Mouse (Mus musculus): Measurements from ENCODE around the gene Rbm44.
A peak's percentile ranks its signal among the peaks of the same experiment; 100 is the strongest.

The Rbm44 gene

DNA sequence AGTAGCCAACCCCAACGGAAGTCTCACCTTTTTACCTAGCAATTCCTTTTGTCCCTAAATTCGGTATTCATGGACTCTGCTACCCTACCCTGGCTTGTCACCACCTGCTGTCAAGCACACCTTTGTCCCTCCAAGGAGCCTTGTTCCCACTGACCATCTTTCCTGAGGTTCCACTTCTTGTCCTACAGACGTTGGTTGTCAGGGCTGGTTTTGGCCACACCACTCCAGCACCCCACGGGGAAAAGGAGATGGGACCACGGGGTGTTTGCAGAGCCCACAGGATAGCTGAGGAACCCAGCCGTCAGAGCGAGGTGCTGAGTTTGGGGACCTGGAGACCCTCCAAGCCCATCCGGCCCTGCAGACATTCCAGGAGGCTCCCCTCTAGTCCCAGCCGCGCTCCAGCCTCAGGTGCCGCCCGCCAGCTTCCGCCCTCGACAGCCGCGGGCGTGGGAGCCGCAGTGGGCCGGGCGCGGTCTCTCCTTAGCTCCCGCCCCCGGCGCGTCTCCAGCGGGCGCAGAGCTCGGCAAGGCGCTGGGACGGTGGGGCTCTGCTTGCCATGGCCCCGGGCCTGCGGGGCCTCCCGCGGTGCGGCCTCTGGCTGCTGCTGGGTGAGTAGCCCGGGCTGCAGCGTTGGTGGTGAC, 34.8 kb downstream of the Rbm44 start, which contains the start of gene Ramp1:
Ramp1 (plus strand) TSS at position 290 of the 641 bp plus-strand sequence.
- DNase-seq, result peak; percentile 75

DNA sequence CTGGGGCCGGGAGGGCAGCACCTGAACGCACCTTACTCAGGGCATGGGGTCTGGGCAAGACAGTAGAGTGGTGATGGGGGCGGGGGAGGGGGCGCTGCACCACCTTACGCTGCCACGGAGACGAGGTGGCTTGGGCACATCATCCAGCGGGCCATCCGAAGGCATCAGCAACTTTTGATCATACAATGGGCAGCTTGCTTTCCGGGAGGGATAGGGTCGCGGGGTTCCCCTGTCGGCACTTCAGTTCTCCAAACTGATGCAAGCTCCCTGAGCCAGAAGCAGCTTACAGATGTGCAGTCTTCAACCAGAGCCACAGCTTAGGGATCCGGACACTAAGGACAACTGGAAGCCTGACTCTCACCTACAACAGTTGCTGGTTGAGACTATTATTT, 35.3 kb downstream of the Rbm44 start:
- no peak for DNase-seq

DNA sequence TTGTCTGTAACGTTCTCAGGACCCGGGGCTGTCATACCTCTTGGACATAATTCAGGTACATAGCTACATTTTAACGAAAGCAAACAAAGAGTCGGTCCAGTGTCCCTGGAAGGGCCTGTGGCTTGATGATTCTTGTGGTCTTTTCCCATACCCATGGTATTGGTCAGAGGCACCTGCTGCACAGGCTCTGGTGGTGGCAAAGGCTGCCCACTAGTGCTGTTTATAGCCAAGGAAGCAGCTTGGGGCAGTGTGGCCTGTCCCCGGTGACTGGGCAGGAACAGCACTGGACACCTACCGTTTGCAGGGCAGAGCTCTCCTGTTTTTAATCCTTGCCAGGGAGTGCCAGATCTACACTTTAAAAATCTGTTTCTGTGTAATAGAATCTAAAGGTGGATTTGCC, 35.8 kb downstream of the Rbm44 start:
- DNase-seq, result no peak

DNA sequence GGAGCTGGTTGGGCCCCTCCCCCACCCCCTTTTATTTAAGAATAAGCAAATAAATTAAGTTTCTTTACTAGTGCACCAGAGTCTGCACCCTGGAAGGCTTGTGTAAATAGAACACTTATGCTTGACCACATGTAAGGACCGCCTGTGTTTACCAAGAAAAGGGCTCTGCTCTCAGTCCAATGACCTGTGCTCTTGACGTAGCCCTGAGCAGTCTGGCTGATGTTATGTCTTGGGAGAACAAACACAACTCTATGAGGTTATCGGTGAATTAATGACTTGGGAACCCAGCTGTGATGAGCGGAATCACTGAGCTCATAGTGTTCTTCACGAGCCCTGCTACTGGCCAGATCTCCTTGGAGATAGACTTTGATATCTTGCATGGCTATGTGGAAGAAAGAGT, 36.4 kb downstream of the Rbm44 start:
- DNase-seq, result no peak

- no peak for DNase-seq
These were observed 37.0 kb downstream of the Rbm44 start for GRCm38 (mm10) chr1:91181784-91182450.

GRCm38 (mm10) chr1:91183305-91183704, 38.4 kb downstream of the Rbm44 start:
- no peak for DNase-seq

DNA sequence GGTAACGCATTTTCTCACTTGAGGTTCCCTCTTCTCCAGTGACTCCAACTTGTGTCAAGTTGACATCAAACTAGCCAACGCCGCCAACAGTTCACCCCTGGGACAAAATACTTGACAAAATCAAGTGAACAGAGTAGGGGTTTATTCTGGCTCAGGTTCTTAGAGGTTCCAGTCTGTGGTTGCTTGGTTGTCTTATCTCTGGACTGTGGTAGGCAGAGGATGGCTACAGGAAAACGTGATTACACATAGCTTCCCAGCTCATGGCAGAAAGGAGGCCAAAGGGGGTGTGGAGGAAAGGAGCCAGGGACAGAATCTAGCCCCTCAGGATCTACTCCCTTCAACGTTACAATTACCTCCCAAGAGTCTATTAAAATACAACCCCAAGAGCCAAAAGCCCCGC, 41.8 kb downstream of the Rbm44 start:
- DNase-seq, result no peak

DNA sequence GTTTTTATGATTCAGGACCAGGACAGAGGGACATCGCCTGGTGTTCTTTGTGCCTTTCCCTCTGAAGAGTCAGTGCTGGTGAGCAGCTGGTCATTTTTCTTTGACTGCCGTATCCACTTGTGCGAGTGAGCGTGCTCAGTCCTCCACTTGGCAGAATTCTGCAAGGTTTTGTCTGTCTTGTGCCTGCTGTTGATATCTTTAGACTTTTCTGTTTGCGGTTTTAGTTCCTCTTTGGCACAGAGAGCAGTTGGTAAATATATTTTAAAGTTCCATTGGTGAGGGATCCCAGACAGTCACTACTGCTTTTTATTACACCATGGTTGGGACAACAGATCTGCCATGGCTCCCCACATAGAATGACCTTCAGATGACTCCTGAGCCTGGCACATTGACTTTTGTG, 42.4 kb downstream of the Rbm44 start:
- no peak for DNase-seq

DNA sequence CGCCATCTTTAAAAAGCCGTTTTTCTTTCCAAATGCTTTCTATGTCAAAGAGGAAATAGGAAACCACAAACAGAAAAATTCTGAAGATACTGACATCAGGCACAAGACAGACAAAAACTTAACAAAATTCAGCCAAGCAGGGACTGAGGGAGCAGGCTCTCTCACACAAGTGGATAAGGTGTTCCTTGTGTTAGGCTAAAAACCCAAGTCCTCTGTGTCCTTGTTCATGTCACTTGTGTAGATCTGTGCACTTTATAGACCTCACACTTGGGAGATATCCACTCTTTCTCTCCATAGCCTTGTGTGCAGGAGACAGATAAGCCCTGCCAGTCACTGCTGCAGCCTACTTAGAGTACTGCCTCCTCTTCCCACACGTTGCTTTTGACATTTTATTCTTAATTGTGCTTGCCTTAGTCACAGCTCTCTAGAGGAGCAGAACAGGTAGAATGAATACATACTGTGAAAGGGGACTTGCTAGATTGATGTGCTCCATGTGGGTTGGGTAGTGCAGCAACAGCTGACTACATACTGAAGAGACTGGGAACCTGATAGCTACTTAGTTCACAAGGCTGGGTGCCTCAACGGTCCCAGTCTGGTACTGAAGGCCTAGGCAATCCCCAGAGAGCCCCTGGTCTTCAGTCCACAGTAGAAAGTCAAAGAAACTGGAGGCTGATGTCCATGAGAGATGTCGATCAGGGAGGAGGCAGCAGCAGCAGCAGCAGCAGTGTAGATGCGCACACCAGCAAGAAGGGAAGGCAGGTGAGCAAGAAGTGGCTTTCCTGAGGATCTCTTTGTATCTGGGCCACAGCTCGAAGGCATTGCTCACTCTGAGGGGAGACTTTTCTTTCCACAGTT, 43.1 kb downstream of the Rbm44 start:
- no peak for DNase-seq

GRCm38 (mm10) chr1:91188851-91189460, 44.1 kb downstream of the Rbm44 start:
- DNase-seq, result peak; percentile 76

GRCm38 (mm10) chr1:91192184-91192583, 47.3 kb downstream of the Rbm44 start:
- no peak for DNase-seq

- DNase-seq, result peak; percentile 47
These were observed 48.4 kb downstream of the Rbm44 start for GRCm38 (mm10) chr1:91193242-91193641.

DNA sequence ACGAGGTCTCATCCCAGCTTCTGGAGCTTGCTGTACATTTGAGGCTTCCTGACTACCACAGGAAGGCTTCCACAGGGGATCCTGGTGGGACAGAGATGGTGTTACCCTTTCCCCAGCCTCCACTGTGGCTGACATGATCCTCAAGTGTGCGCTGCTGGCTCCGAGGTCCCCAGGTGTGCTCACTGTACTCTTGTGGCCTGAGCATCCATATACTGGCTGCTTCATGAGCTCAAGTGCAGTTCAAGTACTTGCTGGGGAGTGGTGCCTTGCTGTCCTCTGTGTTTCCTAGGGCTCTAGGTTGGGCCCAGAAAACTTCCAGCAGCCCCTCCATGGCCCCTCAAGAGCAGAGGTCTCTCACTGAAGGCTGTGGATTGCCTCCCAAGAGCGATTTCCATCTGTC, 48.8 kb downstream of the Rbm44 start:
- DNase-seq, result no peak

GRCm38 (mm10) chr1:91199793-91200192, 54.9 kb downstream of the Rbm44 start:
- DNase-seq, result peak; percentile 56

- no peak for DNase-seq
These were observed 56.2 kb downstream of the Rbm44 start for GRCm38 (mm10) chr1:91201122-91201521.

GRCm38 (mm10) chr1:91204221-91204765, 59.4 kb downstream of the Rbm44 start:
- DNase-seq, result no peak

GRCm38 (mm10) chr1:91205651-91206050, 60.8 kb downstream of the Rbm44 start:
- no peak for DNase-seq

DNA sequence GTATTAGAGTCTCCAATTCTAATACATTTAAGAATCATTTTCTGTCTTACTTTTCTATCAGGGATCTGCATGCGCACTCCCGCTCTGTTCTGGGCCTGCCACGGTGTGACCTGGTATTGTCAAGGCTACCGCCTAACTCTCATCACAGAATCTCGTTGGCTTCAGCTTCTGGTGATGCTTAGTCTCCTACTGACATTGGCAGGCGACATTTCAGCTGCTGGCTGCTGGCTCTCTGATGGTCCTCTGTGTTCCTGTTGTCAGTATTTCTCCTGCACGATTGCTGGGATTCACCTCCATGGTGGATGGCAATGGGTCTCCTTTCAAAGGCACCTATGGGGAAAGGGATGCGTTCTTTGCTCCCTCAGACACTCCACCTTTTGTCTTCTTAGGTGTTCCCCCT, 61.4 kb downstream of the Rbm44 start:
- DNase-seq, result no peak

GRCm38 (mm10) chr1:91206873-91207272, 62.0 kb downstream of the Rbm44 start:
- DNase-seq, result peak; percentile 58

DNA sequence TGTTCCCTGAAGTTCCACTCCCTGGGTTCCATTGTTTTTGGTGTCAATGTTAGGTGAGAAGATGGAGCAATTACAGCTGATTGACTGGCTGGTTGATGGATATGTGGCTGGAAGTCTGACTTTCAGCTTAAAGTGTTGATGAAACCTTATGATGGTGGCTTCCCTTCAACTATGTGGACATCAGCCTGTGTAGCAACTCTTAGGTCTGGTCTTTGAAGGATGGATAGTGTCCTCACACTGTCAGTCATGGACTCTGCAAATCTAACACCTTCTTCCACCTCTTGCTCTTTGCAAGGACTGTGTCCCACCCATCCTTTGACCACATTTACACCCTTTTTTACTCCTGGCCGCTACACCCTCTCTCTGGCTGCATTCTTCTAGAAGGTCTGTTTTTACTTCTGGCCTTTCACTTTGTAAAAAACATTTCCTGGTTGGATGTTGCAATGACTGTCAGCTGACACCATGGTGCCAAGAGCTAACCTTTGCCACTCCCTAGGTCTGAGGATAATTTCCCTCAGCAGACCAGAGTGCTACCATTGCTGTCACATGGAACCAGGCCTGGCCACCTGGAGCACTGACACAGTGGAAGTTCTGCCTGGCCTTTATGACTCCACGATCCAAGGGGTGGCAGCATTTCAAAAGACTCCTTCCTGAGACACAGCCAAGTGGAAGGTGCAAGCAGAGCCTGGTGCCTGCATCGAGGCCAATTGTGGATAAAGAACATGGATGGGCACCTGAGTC, 62.6 kb downstream of the Rbm44 start:
- no peak for DNase-seq

- DNase-seq, result peak; percentile 79
These were observed 64.5 kb downstream of the Rbm44 start for GRCm38 (mm10) chr1:91209343-91209742.

DNA sequence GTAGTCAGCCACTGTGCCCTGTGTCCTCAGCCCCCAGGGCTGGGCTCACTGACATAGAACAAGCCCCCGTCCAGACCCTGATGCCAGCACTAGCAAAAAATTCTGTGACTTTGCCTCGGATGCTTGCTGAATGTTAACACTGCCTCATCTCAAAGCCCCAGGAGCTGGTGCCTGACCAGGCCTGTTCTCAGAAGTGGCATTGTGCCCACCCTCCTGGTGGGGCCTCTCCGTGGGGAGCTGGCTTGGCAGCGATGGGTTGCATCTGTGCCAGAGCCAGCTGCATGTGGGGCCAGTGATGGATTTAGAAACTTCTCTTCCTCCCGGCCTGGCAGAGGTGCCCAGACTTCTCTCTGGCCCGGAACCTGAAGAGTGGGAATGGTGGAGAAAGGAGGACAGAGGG, 64.9 kb downstream of the Rbm44 start:
- peak; percentile 92 for DNase-seq
